Mouse (Mus musculus) lung, postnatal 0 days (tissue): ENCODE measurements at regions not wholly inside any gene's neighbourhood (a gene's known extent, or its start where the extent isn't known, plus 50 kb on each side); places are given as distances from the start of the nearest gene placed in this dataset.

Experiments used
- CTCF ChIP-seq: IDR thresholded peaks from 2 replicates; pipeline ENCODE4 v1.5.1; 2016; ENCODE audit warnings: antibody characterized with exemption, mild to moderate bottlenecking
- EP300 ChIP-seq: IDR thresholded peaks from 2 replicates; pipeline ENCODE4 v1.6.1; 2016; ENCODE audit warnings: antibody characterized with exemption, mild to moderate bottlenecking, control low read depth

DNA sequence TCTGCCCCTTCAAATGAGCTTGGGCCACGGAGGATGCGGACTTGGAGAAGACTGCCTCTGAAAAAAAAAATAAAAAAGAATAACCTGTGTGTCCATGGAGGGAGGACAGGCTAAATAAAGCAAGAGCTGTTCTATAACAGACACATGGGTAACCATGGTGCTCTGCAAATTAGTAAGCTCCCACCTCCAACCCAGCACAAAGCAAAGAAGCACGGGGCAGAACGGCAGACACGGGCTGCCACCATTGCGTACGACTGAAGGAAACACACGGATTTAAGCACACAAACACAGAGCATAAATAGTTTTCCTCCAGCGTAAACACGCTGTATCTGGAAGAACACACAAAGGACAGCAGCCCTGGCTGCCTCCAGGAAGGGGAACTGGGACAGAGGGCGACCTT, 101.9 kb upstream of the Syt13 start:
- TF ChIP-seq EP300: no peak
- no peak for TF ChIP-seq CTCF
